Mouse (Mus musculus): ENCODE measurements around the gene Unk. TPM values are rescaled to one million over a fixed set of nuclear protein-coding genes. Genes with fewer than 3 reads are reported as not detected.

The Unk gene
- polyA plus RNA-seq, 1 experiment, result 121 TPM

- 79% methylated on average over 20 of the region's 20 CpGs for WGBS
- Histone ChIP-seq H3K4me3 (ENCODE audit: control insufficient read depth, insufficient read depth, low read length) (peak overlapping the region; percentile 77; the same call in 1 of the 2 replicates), H3K27me3 (ENCODE audit: control insufficient read depth, insufficient read depth, low read length) (no peaks in the 10 kb centered on the region)
These were observed 45.6 kb downstream of the Unk start for GRCm38 (mm10) chr11:116075539-116076265.

GRCm38 (mm10) chr11:116076266-116076540 lies 46.1 kb downstream of the Unk start:
- H3K4me1 ChIP-seq (replicated peaks; ENCODE audit: control insufficient read depth, insufficient read depth, low read length), result peaks cover 30% of the 10 kb centered on the region

More at GRCm38 (mm10) chr11:116075539-116076265, 45.6 kb downstream of the Unk start:
- TF ChIP-seq CTCF (IDR thresholded peaks at IDR 0.05; ENCODE audit: borderline replicate concordance, control insufficient read depth, extremely low read depth, insufficient read depth, low read length, poor library complexity) (no peak), POLR2A (IDR thresholded peaks at IDR 0.05; ENCODE audit: control insufficient read depth, extremely low read depth, insufficient read depth, low read length, poor library complexity) (no peak)
- peaks cover 15% of the 10 kb centered on the region for H3K36me3 ChIP-seq (ENCODE audit: control insufficient read depth, insufficient read depth, low read length)
- peak; percentile 20 for DNase-seq
- H3K27ac ChIP-seq (ENCODE audit: control insufficient read depth, insufficient read depth, low read length), result no peak overlapping the region
- peaks cover 30% of the 10 kb centered on the region for H3K4me1 ChIP-seq (replicated peaks; ENCODE audit: control insufficient read depth, insufficient read depth, low read length)

DNA sequence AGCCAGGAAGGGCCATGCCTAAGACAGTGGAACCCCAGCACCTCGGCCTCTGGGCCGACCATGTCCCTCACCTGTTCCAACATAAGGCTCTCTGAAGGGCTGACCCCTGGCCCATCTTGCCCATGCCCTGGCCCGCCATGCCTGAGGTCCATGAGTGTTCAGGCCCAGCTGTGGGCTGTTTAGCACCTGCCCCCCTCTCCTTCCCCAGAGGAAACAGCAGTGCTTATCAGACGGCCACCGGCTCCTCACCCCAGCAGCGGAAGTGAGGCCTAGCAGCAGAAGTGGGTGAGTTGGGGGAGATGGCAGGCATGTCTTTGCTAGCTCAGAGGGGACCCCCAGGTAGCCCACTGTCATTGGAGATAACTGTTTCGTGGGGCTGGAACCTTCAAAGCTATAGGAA lies 46.7 kb downstream of the Unk start:
- Histone ChIP-seq H3K4me3 (ENCODE audit: control insufficient read depth, insufficient read depth, low read length) (peak overlapping the region; percentile 77), H3K36me3 (ENCODE audit: control insufficient read depth, insufficient read depth, low read length) (peaks cover 25% of the 10 kb centered on the region), H3K4me1 (replicated peaks; ENCODE audit: control insufficient read depth, insufficient read depth, low read length) (peaks cover 30% of the 10 kb centered on the region), H3K27me3 (ENCODE audit: control insufficient read depth, insufficient read depth, low read length) (no peaks in the 10 kb centered on the region), H3K27ac (ENCODE audit: control insufficient read depth, insufficient read depth, low read length) (peak overlapping the region; percentile 96)
- 8% methylated on average over 7 of the region's 7 CpGs for WGBS
- TF ChIP-seq POLR2A (IDR thresholded peaks at IDR 0.05; ENCODE audit: control insufficient read depth, extremely low read depth, insufficient read depth, low read length, poor library complexity) (peak; percentile 66; the same call in 1 of the 2 replicates), CTCF (IDR thresholded peaks at IDR 0.05; ENCODE audit: borderline replicate concordance, control insufficient read depth, extremely low read depth, insufficient read depth, low read length, poor library complexity) (no peak)
- DNase-seq, result peak; percentile 79

More at GRCm38 (mm10) chr11:116076266-116076540, 46.1 kb downstream of the Unk start:
- TF ChIP-seq CTCF (IDR thresholded peaks at IDR 0.05; ENCODE audit: borderline replicate concordance, control insufficient read depth, extremely low read depth, insufficient read depth, low read length, poor library complexity) (no peak), POLR2A (IDR thresholded peaks at IDR 0.05; ENCODE audit: control insufficient read depth, extremely low read depth, insufficient read depth, low read length, poor library complexity) (no peak)
- Histone ChIP-seq H3K36me3 (ENCODE audit: control insufficient read depth, insufficient read depth, low read length) (peaks cover 19% of the 10 kb centered on the region), H3K27ac (ENCODE audit: control insufficient read depth, insufficient read depth, low read length) (peak overlapping the region; percentile 96), H3K4me3 (ENCODE audit: control insufficient read depth, insufficient read depth, low read length) (peak overlapping the region; percentile 77), H3K27me3 (ENCODE audit: control insufficient read depth, insufficient read depth, low read length) (no peaks in the 10 kb centered on the region)
- WGBS, result 33% methylated on average over 7 of the region's 7 CpGs
- peak; percentile 34 for DNase-seq

GRCm38 (mm10) chr11:116077446-116078204 lies 47.5 kb downstream of the Unk start, which contains the start of gene Unc13d:
Gene Unc13d (minus strand): TSS chr11:116077961.
- TF ChIP-seq POLR2A (IDR thresholded peaks at IDR 0.05; ENCODE audit: control insufficient read depth, extremely low read depth, insufficient read depth, low read length, poor library complexity) (no peak; the same call in 1 of the 2 replicates), CTCF (IDR thresholded peaks at IDR 0.05; ENCODE audit: borderline replicate concordance, control insufficient read depth, extremely low read depth, insufficient read depth, low read length, poor library complexity) (peak; percentile 51; the same call in 1 of the 2 replicates)
- H3K4me1 ChIP-seq (replicated peaks; ENCODE audit: control insufficient read depth, insufficient read depth, low read length), result peaks cover 30% of the 10 kb centered on the region
- H3K36me3 ChIP-seq (ENCODE audit: control insufficient read depth, insufficient read depth, low read length), result peaks cover 32% of the 10 kb centered on the region
- DNase-seq, result peak; percentile 82
- H3K4me3 ChIP-seq (ENCODE audit: control insufficient read depth, insufficient read depth, low read length), result peak within 1 kb of the TSS; percentile 77
- 4% methylated on average over 22 of the region's 22 CpGs for WGBS
- H3K27me3 ChIP-seq (ENCODE audit: control insufficient read depth, insufficient read depth, low read length), result no peaks in the 10 kb centered on the region
- peak within 1 kb of the TSS; percentile 96 for H3K27ac ChIP-seq (ENCODE audit: control insufficient read depth, insufficient read depth, low read length)

GRCm38 (mm10) chr11:116078221-116078620 lies 48.1 kb downstream of the Unk start:
- peak; percentile 95 for DNase-seq
- Histone ChIP-seq H3K27me3 (ENCODE audit: control insufficient read depth, insufficient read depth, low read length) (no peaks in the 10 kb centered on the region), H3K4me3 (ENCODE audit: control insufficient read depth, insufficient read depth, low read length) (peak overlapping the region; percentile 77), H3K36me3 (ENCODE audit: control insufficient read depth, insufficient read depth, low read length) (peaks cover 35% of the 10 kb centered on the region), H3K4me1 (replicated peaks; ENCODE audit: control insufficient read depth, insufficient read depth, low read length) (peaks cover 30% of the 10 kb centered on the region), H3K27ac (ENCODE audit: control insufficient read depth, insufficient read depth, low read length) (peak overlapping the region; percentile 96)
- peak; percentile 88 for TF ChIP-seq POLR2A (IDR thresholded peaks at IDR 0.05; ENCODE audit: control insufficient read depth, extremely low read depth, insufficient read depth, low read length, poor library complexity)
- no peak for TF ChIP-seq CTCF (IDR thresholded peaks at IDR 0.05; ENCODE audit: borderline replicate concordance, control insufficient read depth, extremely low read depth, insufficient read depth, low read length, poor library complexity)
- 1% methylated on average over 16 of the region's 16 CpGs for WGBS

DNA sequence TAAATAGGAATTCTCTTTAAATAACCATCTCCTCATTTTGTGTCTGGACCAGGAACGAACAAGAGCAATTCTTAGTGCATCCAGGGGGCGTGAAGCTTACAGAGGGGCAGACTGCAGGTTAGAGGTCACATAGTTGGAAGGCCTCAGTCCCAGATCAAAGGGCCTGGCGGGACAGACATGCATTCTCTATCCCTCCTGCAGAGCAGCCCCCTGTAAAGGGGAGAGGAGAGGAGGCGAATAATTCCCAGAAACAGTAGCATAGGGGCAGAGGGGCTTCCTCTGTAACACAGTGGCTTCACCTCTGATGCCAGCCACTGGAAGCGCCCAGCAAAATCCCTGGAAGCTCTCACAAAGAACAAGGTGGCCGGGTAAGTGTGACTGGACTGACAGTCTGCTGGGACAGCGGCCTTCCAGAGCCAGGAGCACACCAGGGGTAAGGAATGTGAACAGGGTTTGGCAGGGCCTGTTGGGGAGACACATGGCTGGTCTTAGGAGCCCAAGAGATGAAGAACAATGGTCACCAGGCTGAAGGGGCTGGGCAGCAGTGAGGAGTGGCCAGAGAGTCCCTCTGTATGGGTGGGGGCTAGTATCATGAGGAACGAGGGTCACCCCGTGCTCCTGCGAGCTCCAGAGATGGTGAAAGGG lies 48.7 kb downstream of the Unk start:
- Histone ChIP-seq H3K36me3 (ENCODE audit: control insufficient read depth, insufficient read depth, low read length) (peaks cover 40% of the 10 kb centered on the region), H3K4me1 (replicated peaks; ENCODE audit: control insufficient read depth, insufficient read depth, low read length) (peaks cover 30% of the 10 kb centered on the region), H3K27ac (ENCODE audit: control insufficient read depth, insufficient read depth, low read length) (peak overlapping the region; percentile 82), H3K4me3 (ENCODE audit: control insufficient read depth, insufficient read depth, low read length) (no peak overlapping the region), H3K27me3 (ENCODE audit: control insufficient read depth, insufficient read depth, low read length) (no peaks in the 10 kb centered on the region)
- TF ChIP-seq POLR2A (IDR thresholded peaks at IDR 0.05; ENCODE audit: control insufficient read depth, extremely low read depth, insufficient read depth, low read length, poor library complexity), result no peak
- no peak for TF ChIP-seq CTCF (IDR thresholded peaks at IDR 0.05; ENCODE audit: borderline replicate concordance, control insufficient read depth, extremely low read depth, insufficient read depth, low read length, poor library complexity)
- 74% methylated on average over 10 of the region's 10 CpGs for WGBS
- peak; percentile 27 for DNase-seq

Measured in thymus, adult 2 months (tissue).